Mouse (Mus musculus): ENCODE measurements around the gene Srebf1. TPM values are rescaled to one million over a fixed set of nuclear protein-coding genes. Genes with fewer than 3 reads are reported as not detected.

Gene Srebf1
- polyA plus RNA-seq, 2 experiments = 37.6 to 38.8 TPM

- Histone ChIP-seq H3K9ac (replicated peaks) (0 out of 2 replicates have a peak overlapping the region, but pooled peaks have one; percentile 7), H3K9me3 (ENCODE audit: control insufficient read depth, low read length) (no peaks in the 10 kb centered on the region), H3K27ac (peak overlapping the region; percentile 36), H3K4me1 (replicated peaks; ENCODE audit: control insufficient read depth in 2 of 2, insufficient read depth in 2 of 2, low read length in 1 of 2) (peaks cover 34 to 55% of the 10 kb centered on the region in 2 experiments), H3K36me3 (replicated peaks; ENCODE audit: control insufficient read depth, insufficient read depth, low read depth) (peaks cover 5% of the 10 kb centered on the region; the same call in 1 of the 2 replicates), H3K4me3 (ENCODE audit: insufficient read depth in 1 of 2, low read depth in 2 of 2, low read length in 2 of 2) (no peak overlapping the region), H3K27me3 (ENCODE audit: control insufficient read depth, insufficient read depth, low read length) (no peaks in the 10 kb centered on the region), H3K4me2 (ENCODE audit: low read depth) (peak overlapping the region; percentile 37)
- DNase-seq (ENCODE audit: low read depth in 3 of 3, low spot score in 3 of 3) (peak in 1 of 3 experiments; percentile 39), ATAC-seq (ENCODE audit: insufficient read depth) (peak; percentile 51; the same call in 1 of the 2 replicates)
- 26% methylated on average over 7 of the region's 7 CpGs for WGBS (ENCODE audit: insufficient replicate concordance)
- TF ChIP-seq CTCF (IDR thresholded peaks at IDR 0.05; ENCODE audit: low read depth) (no peak), EP300 (IDR thresholded peaks at IDR 0.05; ENCODE audit: low read depth) (peak; percentile 86)
These were observed 4.9 kb downstream of the Srebf1 start for GRCm38 (mm10) chr11:60217467-60217866.

- H3K27me3 ChIP-seq (ENCODE audit: control insufficient read depth, insufficient read depth, low read length) = no peaks in the 10 kb centered on the region
- no peak for DNase-seq (ENCODE audit: low read depth in 3 of 3, low spot score in 3 of 3)
- no peak overlapping the region for H3K27ac ChIP-seq
- peaks cover 37 to 53% of the 10 kb centered on the region in 2 experiments for H3K4me1 ChIP-seq (replicated peaks; ENCODE audit: control insufficient read depth in 2 of 2, insufficient read depth in 2 of 2, low read length in 1 of 2)
- no peak for ATAC-seq (ENCODE audit: insufficient read depth)
- no peak overlapping the region for H3K9ac ChIP-seq (replicated peaks)
- TF ChIP-seq CTCF (IDR thresholded peaks at IDR 0.05; ENCODE audit: low read depth) (no peak), EP300 (IDR thresholded peaks at IDR 0.05; ENCODE audit: low read depth) (no peak)
- no peaks in the 10 kb centered on the region for H3K9me3 ChIP-seq (ENCODE audit: control insufficient read depth, low read length)
- 84% methylated on average over 1 of the region's 1 CpGs for WGBS (ENCODE audit: insufficient replicate concordance)
- H3K36me3 ChIP-seq (replicated peaks; ENCODE audit: control insufficient read depth, insufficient read depth, low read depth) = peaks cover 5% of the 10 kb centered on the region; the same call in 1 of the 2 replicates
- no peak overlapping the region for H3K4me3 ChIP-seq (ENCODE audit: insufficient read depth in 1 of 2, low read depth in 2 of 2, low read length in 2 of 2)
- peak overlapping the region; percentile 37 for H3K4me2 ChIP-seq (ENCODE audit: low read depth)
These were observed 5.7 kb downstream of the Srebf1 start for GRCm38 (mm10) chr11:60216671-60217070.

- Histone ChIP-seq H3K36me3 (replicated peaks; ENCODE audit: control insufficient read depth, insufficient read depth, low read depth) (peaks cover 5% of the 10 kb centered on the region; the same call in 1 of the 2 replicates), H3K4me3 (ENCODE audit: insufficient read depth in 1 of 2, low read depth in 2 of 2, low read length in 2 of 2) (no peak overlapping the region), H3K9ac (replicated peaks) (no peak overlapping the region), H3K4me1 (replicated peaks; ENCODE audit: control insufficient read depth in 2 of 2, insufficient read depth in 2 of 2, low read length in 1 of 2) (peaks cover 41 to 55% of the 10 kb centered on the region in 2 experiments), H3K27me3 (ENCODE audit: control insufficient read depth, insufficient read depth, low read length) (no peaks in the 10 kb centered on the region), H3K4me2 (ENCODE audit: low read depth) (no peak overlapping the region), H3K9me3 (ENCODE audit: control insufficient read depth, low read length) (no peaks in the 10 kb centered on the region), H3K27ac (no peak overlapping the region)
- TF ChIP-seq CTCF (IDR thresholded peaks at IDR 0.05; ENCODE audit: low read depth) (no peak), EP300 (IDR thresholded peaks at IDR 0.05; ENCODE audit: low read depth) (no peak)
- DNase-seq (ENCODE audit: low read depth in 3 of 3, low spot score in 3 of 3) (no peak), ATAC-seq (ENCODE audit: insufficient read depth) (no peak)
- WGBS (ENCODE audit: insufficient replicate concordance) = 69% methylated on average over 6 of the region's 6 CpGs
These were observed 9.1 kb downstream of the Srebf1 start for GRCm38 (mm10) chr11:60213266-60213665.

- Histone ChIP-seq H3K4me2 (ENCODE audit: low read depth) (no peak overlapping the region), H3K36me3 (replicated peaks; ENCODE audit: control insufficient read depth, insufficient read depth, low read depth) (peaks cover 4% of the 10 kb centered on the region), H3K4me3 (ENCODE audit: insufficient read depth in 1 of 2, low read depth in 2 of 2, low read length in 2 of 2) (no peak overlapping the region), H3K27me3 (ENCODE audit: control insufficient read depth, insufficient read depth, low read length) (no peaks in the 10 kb centered on the region), H3K4me1 (replicated peaks; ENCODE audit: control insufficient read depth in 2 of 2, insufficient read depth in 2 of 2, low read length in 1 of 2) (peaks cover 31 to 43% of the 10 kb centered on the region in 2 experiments), H3K9me3 (ENCODE audit: control insufficient read depth, low read length) (no peaks in the 10 kb centered on the region), H3K9ac (replicated peaks) (no peak overlapping the region), H3K27ac (no peak overlapping the region)
- ATAC-seq (ENCODE audit: insufficient read depth) (no peak), DNase-seq (ENCODE audit: low read depth in 3 of 3, low spot score in 3 of 3) (no peak)
- TF ChIP-seq EP300 (IDR thresholded peaks at IDR 0.05; ENCODE audit: low read depth) (no peak), CTCF (IDR thresholded peaks at IDR 0.05; ENCODE audit: low read depth) (no peak)
- WGBS (ENCODE audit: insufficient replicate concordance) = 70% methylated on average over 12 of the region's 12 CpGs
These were observed 10.6 kb downstream of the Srebf1 start for GRCm38 (mm10) chr11:60211761-60212160.

- TF ChIP-seq CTCF (IDR thresholded peaks at IDR 0.05; ENCODE audit: low read depth) (no peak), EP300 (IDR thresholded peaks at IDR 0.05; ENCODE audit: low read depth) (no peak)
- Histone ChIP-seq H3K36me3 (replicated peaks; ENCODE audit: control insufficient read depth, insufficient read depth, low read depth) (peaks cover 10% of the 10 kb centered on the region), H3K4me1 (replicated peaks; ENCODE audit: control insufficient read depth in 2 of 2, insufficient read depth in 2 of 2, low read length in 1 of 2) (peaks cover 25 to 38% of the 10 kb centered on the region in 2 experiments), H3K9ac (replicated peaks) (no peak overlapping the region), H3K27me3 (ENCODE audit: control insufficient read depth, insufficient read depth, low read length) (no peaks in the 10 kb centered on the region), H3K27ac (peak overlapping the region; percentile 65), H3K4me3 (ENCODE audit: insufficient read depth in 1 of 2, low read depth in 2 of 2, low read length in 2 of 2) (peak overlapping the region in 1 of 2 experiments; percentile 57; a peak in 1 of 4 replicates), H3K4me2 (ENCODE audit: low read depth) (peak overlapping the region; percentile 87), H3K9me3 (ENCODE audit: control insufficient read depth, low read length) (no peaks in the 10 kb centered on the region)
- WGBS (ENCODE audit: insufficient replicate concordance) = 51% methylated on average over 3 of the region's 3 CpGs
- DNase-seq (ENCODE audit: low read depth in 3 of 3, low spot score in 3 of 3) = no peak
- ATAC-seq (ENCODE audit: insufficient read depth) = no peak
These were observed 11.2 kb downstream of the Srebf1 start for GRCm38 (mm10) chr11:60211152-60211551.

Data from liver, embryonic 14.5 days (tissue).